Mouse (Mus musculus) thymus, postnatal 25 days (tissue): ENCODE measurements around the gene Zfr2.
A peak's percentile ranks its signal among the peaks of the same experiment; 100 is the strongest.

ENCODE experiments used
- DNase-seq: peaks from one replicate; pipeline ENCODE4 v3.0.0; 2022

The Zfr2 gene

DNA sequence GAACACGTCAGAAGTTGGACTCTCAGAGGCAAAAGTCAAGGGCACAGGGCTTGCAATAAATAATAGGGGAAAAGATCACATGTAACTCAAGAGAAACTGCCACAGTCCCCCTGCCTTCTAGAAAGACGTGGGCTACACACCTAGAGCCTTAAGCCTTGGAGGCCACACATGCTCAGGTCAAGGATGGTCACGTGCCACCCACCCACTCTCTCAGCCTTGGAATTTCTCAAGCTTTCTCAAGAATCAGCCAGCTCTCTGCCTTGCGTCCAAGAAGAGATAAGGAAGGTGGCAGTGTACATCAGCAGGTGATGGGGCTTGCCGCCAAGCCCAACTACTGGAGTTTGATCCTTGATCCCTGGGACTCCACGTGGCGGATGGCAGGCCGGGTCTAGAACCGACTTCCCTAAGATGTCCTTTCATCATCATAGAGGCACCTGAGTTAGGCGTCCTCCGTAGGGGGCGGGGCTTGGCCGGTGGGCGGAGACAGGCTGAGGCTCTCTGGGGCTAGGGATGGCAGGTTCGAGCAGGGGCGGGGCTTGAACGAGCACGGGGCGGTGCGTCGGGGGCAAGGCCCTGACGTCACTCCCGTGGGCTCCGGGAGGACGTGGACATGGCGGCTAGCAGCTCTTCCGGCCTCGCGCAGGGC is at the start of gene Zfr2:
TSS of gene Zfr2 (plus strand) at position 576 of the 646 bp plus-strand sequence.
- DNase-seq, result peak; percentile 93

DNA sequence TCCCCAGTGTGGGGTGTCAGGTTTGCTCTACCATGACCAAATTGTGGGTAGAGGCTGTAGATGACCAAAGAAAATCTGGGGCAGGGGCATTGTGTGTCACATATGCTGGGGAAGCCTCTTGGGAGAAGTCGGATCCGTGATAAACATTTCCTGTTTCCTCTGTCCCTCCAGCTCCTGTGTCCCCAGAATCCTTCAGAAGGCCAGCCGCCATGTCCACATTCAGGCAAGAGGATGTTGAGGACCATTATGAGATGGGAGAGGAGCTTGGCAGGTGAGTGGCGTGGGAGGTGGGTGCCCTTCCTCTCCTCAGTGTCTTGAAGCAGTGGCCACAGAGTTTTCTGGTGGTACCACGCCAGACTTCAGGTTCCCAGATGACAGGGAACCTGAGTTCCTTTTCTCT is 49.1 kb upstream of the Zfr2 start, which contains the start of gene 4930442H23Rik:
TSS of gene 4930442H23Rik (minus strand) at position 45 of the 400 bp plus-strand sequence.
- no peak for DNase-seq

- DNase-seq, result no peak
These were observed 48.2 kb upstream of the Zfr2 start for GRCm38 (mm10) chr10:81184765-81185164.

GRCm38 (mm10) chr10:81187161-81187560 is 45.8 kb upstream of the Zfr2 start:
- no peak for DNase-seq

- no peak for DNase-seq
These were observed 43.1 kb upstream of the Zfr2 start for GRCm38 (mm10) chr10:81189821-81190220.

DNA sequence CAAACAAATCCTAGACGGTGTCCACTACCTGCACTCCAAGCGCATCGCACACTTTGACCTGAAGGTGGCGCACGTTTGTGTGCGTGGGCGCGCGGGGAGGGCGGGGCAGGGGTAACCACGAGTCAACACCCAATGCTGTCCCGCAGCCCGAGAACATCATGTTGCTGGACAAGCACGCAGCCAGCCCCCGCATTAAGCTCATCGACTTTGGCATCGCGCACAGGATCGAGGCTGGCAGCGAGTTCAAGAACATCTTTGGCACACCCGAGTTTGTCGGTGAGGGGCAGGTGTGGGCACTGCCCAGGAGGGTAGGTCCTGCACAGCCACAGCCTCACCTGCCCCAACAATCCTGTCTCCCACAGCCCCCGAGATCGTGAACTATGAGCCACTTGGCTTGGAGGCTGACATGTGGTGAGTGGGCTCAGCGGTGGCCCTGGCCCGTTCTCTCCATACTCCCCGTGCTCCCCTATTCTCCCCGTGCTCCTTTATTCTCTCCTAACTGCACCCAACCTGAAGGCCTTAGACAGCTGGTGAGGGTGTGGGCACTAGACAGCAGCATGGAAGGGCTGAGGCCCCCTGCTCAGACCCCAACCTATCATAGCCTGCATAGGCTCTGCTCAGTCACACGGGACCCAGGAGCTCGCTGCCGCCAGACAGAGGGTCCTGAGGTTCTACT is 42.6 kb upstream of the Zfr2 start:
- no peak for DNase-seq

DNA sequence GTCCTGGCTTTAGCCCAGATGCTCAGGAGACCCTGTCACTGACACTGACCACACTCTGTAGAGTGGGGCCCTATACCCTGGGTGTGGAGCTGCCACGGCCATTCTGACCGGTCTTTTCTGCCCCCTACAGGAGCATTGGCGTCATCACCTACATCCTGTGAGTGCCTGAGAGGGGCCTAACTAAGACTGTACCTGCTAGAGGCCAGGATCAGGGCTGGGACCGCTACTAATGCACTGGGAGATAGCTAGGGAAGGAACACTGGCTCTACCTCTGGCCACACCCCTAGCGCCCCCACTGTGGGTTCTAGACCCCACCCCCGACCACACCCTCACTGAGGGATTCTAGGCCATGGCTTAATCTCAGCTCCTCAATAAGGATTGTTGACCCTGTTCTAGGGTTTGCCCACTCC is 42.0 kb upstream of the Zfr2 start:
- DNase-seq, result no peak

GRCm38 (mm10) chr10:81191342-81191982 is 41.5 kb upstream of the Zfr2 start:
- no peak for DNase-seq

DNA sequence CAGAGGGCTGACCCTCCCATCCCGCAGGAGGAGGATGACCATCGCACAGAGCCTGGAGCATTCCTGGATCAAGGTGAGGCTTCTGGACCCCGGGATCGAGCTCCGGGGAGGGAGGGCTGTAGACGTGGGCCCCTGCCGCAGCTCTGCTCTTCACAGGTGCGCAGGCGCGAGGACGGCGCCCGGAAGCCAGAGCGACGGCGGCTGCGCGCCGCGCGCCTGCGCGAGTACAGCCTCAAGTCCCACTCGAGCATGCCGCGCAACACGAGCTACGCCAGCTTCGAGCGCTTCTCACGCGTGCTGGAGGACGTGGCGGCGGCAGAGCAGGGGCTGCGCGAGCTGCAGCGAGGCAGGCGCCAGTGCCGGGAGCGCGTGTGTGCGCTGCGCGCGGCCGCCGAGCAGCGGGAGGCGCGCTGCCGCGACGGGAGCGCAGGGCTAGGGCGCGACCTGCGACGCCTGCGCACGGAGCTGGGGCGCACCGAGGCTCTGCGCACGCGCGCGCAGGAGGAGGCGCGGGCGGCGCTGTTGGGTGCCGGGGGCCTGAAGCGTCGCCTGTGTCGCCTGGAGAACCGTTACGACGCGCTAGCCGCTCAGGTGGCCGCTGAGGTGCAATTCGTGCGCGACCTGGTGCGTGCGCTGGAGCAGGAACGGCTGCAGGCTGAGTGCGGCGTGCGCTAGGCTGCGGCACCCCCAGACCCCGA is 40.5 kb upstream of the Zfr2 start:
- DNase-seq, result peak; percentile 90

GRCm38 (mm10) chr10:81192968-81193501 is 39.9 kb upstream of the Zfr2 start:
- DNase-seq, result no peak

DNA sequence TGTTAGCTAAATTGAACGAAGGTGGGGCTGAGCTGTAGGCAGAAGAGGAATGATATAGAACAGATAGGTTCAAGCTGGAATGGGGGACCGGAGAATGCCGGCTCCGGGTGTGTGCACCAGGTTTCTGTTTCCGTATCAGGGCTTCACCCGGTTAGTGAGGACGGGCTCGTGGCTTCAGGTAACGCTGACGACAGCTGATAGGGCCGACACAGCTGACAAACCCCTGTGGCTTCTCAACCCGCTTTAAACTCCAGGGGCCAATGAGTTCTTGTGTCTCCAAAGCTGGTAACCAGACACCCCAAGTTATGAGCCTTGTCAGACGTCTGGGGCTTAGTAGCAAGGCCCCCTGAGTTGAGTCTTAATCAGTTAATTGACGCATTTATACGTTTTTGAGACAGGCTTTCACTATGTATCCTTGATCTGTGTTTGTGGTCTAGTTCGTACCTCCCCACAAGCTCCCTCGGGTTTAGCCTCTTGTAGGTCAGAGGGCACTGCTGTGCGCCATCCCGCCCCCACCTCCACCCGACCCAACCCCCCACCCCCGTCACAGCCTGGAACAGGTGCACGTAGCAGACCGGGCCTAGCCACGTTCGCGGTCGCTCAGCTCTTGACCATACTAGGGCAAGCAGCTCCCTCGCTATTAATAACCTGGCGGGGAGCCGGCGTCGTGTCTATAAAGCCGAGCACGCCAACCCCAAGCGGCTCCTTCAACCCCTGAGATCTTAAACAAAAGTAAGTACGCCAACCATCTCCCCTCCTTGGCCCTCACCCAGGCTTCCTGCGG is 38.8 kb upstream of the Zfr2 start:
- DNase-seq, result peak; percentile 42

- no peak for DNase-seq
These were observed 37.7 kb upstream of the Zfr2 start for GRCm38 (mm10) chr10:81195300-81195699.

DNA sequence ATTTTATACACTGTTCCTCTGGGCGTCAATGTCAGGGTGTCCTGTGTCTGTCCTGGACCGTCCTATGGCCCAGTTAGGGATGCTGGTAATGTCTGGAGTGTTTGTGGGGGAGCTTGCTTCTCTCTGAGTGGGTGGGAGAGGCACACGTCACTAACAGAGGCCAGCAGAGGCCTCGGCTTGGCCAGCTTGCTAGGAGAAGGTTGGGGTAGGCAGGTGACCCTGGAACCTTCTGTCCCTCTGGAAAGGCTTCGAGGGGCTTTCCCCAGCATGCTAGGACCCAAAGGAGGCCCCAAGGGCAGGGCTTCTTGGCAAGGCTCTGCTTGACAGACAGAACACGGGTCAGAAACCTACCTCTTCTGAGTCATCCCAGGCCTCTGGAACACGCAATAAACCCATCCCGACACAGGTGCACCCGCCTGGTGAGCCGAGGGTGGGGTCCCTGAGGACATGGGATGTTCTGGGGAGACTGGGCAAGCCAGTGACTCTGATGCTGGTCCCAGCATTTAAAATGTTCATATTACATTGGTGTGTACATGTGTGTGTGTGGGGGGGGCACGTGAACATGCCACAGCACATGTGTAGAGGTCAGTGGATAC is 36.4 kb upstream of the Zfr2 start:
- no peak for DNase-seq

- no peak for DNase-seq
These were observed 35.6 kb upstream of the Zfr2 start for GRCm38 (mm10) chr10:81197305-81197704.

DNA sequence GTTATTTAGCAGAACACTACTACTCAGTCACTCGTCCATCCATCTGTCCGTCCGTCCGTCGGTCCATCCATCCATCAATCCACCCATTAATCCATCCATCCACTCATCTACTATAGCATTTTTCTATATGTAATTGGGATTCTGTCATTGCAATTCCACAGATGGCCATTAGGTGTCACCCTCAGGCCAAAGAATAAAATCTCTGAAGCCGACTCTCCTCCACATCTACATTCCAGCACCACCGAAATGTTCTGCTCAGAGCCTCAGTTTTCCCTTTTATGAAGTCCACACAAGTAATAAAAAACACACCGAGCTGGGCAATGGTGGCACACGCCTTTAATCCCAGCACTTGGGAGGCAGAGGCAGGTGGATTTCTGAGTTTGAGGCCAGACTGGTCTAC is 34.7 kb upstream of the Zfr2 start:
- peak; percentile 71 for DNase-seq

DNA sequence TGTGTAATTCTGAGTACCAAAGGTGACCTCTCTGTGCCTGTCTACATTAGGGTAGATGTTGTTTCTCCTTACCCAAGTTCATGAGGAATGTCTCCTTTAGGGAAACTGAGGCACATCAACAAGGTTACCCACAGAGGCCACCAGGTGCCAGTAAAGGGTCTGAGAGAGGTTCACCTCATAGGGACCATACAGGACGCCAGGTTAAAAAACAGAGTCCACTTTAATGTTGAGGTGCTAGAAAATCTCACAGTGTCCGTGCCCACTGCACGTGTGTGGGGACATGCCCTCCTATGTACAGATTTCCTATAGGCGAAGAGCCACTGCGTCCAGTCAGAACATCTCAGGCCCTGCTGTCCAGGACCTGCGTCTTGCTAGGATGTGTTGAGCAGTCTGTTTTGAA is 34.0 kb upstream of the Zfr2 start:
- DNase-seq, result no peak

- no peak for DNase-seq
These were observed 32.8 kb upstream of the Zfr2 start for GRCm38 (mm10) chr10:81200141-81200540.

- DNase-seq, result no peak
These were observed 32.2 kb upstream of the Zfr2 start for GRCm38 (mm10) chr10:81200605-81201287.

GRCm38 (mm10) chr10:81201807-81202758 is 30.9 kb upstream of the Zfr2 start, which contains the start of gene Nmrk2:
TSS of gene Nmrk2 (minus strand) at chr10:81202051.
- DNase-seq, result no peak
